Mouse (Mus musculus) mouse trophoblast stem cell (cell line): ENCODE results near the gene Sfxn5.

Experiments used
- in situ Hi-C, 2 experiments: fragments of 300-500 bp; cut with MseI, MboI; formaldehyde crosslinking; loops; 2 replicates in 1 of 2; 3 replicates in 1 of 2; pipeline ENCODE4 v1.15.1; 2025

Sfxn5 gene

DNA sequence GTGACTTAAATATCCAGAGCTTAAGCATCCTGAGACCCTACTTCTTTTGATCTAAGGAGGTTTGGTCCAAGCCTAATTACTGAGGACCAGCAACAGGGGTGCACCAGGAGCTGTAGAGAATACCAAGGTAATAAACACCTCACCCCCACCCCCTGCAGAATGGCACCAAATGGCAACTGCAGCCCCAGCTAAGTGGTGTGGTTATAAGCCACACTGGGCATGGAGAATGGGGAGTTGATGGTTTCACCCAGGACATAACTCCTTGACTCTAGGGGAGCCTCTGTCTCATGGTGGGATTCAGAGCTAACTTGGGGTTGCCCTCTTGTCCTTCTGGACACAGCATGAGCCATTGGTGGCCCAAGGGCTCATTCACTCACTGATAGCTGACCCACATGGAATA is 1.0 kb upstream of the Sfxn5 start:
- in situ Hi-C loops: no loop called here

DNA sequence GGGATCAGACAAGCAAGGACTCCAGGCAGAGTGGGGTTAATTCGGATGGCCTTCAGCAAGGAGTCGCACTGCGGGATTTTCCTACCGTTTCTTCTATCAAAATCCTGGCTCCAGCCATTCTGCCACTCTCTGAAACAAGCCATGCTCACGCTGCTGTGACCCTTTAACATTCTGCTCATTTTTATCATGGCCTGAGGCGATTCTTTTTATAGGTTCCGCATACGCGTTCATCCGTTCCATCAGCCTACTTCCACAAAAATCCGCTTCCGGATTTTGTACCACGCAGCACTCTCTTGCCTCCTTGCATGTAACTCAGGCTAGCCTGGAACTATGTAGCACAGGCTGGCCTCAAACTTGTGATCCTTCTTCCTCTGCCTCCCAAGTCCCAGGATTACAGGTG is 510 bp upstream of the Sfxn5 start:
- in situ Hi-C loops: no loop called here

DNA sequence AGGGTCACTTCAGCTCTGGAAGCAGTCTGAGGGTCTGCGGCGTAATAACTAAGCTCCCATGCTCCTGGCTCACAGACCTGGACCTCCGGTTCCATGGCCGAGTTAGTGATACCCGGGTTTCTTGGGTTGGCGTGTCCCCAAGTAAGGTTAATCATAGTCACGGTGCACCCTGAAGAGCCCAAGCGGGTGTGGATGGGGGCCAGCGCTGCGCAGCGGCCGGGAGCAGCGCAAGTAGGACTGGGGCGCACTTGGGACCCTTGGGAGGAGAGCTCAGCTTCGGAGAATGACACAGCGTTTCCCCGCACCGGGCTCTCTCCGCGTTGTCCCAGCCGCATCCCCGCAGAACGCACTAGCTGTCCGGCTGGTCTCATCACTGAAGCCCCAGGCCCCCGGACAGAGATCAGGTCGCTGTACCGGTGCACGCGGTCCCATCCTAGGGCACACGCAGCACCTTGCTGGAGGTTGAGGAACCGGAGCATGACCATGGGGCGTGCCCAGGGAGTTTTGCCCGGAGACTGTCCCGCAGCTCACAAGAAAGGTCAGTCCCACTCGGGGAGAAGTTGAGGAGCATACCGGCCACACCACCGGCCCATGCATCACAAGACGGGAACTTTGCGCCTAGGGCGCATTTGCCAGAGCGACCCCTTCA is 747 bp downstream of the Sfxn5 start:
- in situ Hi-C loops: no loop called here

DNA sequence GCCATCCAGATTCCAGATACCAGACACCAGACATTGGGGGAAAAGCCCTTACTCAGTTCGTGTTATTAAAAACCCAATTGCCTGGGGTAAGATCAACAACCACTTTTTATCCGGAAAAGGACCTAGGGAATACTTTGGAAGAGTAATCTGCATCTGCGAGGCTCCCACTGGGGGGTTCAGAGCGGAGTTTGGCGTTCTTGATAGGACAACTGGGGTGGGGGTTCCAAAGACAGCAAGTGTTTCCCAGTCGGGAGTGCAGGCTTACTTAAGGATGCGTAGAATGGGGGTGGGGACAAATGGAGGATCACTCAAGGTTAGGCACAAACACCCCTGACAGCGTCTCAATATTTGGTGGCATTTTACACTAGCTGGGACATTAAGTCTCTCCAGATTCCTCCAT is 1.5 kb downstream of the Sfxn5 start:
- in situ Hi-C loops: no loop called here

DNA sequence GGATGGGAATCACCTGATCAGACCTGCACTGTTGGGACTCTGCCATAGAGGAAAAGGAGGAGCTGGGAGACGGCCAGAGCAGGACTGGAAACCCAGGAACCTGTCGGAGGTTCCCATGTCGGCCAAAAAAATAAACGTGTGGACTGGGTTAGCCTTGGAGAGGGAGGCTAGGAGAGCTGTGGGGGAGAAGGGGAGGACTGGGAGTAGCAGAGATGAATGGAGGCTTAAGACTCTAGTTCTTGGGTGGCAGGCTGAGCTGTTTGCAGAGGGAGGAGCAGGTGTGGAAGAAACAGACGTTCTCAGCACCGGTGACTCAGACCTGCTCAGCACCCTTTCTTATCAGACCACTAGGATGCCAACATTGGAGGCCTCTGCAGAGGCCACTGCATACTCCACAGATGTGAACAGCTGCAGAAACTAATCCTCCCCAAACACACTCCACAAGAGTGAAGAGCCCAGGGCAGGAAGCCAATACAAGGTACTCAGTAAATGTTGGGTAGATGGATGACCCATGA is 1.9 kb downstream of the Sfxn5 start:
- in situ Hi-C loops: no loop called here

DNA sequence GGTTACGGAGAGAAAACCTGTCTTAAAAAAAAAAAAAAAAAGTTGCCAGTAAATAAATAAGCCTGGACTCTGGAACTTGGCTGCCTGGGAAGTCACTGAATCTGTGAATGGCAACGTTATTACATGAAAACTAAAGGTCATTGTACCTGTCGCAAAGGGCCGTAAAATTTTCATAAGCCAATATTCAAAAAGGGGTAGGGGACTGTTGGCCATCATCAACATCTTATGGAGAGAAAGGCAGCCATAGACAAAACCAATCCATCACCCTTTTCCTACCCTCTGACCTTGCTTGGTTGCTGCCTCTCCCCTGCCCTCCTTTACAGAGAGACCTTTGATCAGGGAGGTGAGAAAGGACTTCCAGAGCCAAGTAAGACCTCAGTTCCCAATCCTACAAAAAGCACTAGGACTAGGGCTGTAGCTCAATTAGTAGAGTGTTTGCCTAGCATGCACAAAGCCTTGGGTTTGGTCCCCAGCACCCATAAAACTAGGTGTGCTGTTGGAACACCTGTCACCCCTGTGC is 3.5 kb downstream of the Sfxn5 start:
- in situ Hi-C loops: no loop called here

DNA sequence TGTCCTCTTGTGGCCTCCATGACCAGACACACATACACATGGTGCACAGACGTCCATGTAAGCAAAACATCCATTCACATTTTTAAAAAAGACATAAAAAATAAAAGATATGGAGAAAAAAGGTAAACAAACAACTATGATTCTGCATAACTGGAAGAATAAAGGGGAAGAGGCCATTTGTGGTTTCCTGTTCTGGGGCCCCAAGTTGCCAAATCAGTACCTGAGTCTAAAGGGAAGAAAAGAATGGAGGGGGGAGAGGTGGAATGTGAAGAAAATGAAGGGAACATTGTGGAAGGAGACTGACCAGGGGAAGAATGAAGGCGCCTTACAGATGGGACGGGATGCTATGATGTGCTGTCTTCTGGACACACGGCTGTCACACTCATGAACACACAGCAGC is 6.7 kb downstream of the Sfxn5 start:
- in situ Hi-C loops: no loop called here

DNA sequence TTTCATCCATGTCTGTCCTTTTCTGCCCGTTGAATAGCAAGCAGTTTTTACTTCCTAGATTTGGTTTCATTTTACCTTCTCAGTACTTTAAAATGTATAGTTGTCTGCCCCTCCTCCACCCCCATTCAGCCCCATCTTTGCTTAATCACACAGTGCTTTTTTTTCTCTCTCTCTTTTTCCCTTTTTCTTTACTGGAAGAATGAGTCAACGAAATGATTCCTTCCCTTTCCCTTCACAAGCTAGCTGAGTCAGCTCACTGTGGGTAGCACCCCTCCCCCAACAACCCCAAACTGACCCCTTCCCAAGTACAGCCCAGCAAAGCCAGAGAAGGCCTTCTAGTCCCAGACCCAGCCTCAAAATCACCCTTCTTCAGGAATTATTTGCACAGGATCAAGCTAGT is 8.1 kb downstream of the Sfxn5 start:
- in situ Hi-C loops: no loop called here

DNA sequence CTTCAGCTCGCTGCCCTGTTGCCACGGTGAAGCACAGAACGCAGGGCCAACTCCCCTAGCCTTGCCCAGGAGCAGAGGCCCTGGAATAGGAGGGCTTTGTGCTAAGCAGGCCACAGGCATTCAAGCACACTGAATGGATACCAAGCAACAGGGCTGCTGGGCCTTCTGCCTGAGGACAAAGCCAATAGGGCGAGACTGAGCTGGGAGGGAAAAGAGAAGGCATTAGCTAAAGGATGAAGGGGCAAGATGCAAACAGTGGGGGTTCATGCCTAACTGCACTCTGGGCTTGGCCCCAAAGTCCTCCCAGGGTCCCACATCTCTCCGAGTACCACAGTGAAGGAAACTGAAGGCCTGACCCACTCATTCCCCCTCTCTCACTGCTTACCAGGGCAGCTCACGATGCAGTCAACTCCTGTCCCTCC is 12.8 kb downstream of the Sfxn5 start:
- in situ Hi-C loops: no loop called here

DNA sequence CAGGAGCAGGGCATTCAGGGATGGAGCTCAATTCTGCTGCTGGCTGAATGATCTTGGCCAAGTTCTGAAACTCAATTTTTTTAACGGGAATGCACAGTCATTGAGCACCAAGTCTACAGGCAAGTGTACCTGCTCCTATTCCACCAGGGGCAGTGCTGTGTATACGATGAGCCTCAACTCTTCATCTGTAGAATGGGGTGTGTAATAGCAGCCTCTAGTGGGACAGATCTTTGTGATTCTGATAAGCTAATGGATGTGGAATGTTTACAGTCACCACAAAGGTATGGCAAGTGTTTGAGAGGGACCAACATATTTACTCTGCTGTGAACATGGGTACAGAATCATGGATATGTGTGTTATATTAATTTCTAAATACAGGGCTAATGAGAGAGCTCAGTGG is 17.0 kb downstream of the Sfxn5 start:
- in situ Hi-C loops: no loop called here

DNA sequence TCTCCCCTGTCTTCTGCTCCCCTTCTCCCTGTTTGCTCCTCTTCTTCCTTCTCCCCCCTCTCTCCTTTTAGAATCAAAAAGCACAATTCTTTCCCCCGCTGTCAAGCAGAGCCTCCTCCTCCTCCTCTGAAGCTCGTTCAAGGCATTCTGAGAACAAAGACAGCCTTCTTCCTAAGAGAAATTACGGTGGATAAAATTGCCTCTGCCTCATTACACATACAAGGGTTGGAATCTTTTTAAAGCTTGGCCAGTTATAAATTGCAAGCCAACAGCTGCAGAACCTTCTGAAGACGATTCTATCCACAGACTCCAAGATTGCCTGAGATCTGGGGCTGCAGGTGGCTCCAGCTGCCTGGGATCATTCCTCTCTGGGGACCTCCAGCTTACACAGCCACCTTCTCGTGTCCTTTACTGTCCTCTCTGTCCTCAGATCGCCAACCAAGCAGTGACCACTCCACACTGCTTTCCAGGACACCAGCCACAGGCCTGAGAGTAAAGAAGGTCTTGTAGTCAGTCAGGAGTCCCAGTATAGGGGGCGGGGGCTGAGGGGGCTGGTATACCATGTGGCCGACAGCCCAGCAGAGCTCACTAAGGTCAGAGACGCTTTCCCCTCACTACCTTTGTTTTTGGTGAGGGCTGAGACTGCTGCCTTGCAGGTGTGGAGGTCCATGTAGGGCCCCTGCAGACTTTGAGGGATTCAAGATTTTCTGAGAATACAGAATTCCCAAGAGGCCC is 19.0 kb downstream of the Sfxn5 start:
- in situ Hi-C loops: no loop called here

DNA sequence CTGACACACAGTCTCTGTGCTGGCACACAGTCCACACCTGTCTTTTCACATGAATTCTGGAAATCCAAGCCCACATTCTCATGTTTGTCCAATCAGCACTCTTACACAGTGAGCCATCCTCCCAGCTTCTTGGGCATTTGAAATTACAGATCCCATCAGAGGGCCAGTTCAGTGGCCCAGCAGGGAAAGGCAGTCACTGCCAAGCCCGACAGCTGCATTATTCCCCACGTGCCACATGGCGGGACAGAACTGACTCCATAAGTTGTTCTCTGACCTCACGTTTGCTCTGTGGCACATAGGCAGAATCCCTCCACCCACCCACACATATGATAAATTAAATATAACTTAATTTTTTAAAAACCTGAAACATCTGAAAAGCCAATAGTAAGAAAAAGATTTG is 25.3 kb downstream of the Sfxn5 start:
- in situ Hi-C loops: no loop called here

DNA sequence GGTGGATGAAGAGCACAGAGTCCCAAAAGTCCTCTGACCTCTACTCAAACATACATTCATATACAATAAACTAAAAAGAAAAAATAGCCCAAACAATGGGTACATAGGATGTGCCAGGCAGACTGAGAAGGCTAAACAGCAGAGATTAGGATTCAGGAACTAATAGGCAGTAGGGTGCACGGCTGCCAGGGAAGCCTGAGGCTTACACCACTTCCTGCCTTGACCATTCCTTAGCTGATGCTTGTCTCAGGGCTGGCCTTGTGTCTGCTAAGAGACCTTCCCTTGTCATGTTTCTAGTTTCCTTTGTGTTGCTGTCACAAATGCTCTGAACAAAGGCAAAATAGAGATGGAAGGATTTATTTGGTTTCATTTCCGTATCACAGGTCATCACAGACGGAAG is 26.8 kb downstream of the Sfxn5 start:
- in situ Hi-C loops: no loop called here

DNA sequence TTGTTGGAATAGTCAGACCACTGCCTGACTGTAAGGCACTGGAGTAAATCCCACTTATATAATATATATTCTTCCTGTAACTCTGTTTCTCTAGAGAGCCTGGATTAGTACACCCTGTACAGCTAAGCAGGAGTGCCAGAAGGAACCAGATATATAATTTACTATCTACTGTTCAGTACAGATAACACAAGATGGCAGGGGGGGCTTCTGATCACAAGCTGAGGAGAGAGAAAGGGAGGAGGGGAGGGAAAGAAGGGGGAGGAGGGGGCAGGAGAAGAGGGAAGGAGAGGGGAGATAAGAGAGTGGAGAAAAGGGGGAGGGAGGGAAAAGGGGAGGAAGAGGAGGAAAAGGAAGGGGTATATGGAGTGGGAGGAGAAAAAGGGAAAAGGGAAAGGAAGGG is 27.4 kb downstream of the Sfxn5 start:
- in situ Hi-C loops: no loop called here

DNA sequence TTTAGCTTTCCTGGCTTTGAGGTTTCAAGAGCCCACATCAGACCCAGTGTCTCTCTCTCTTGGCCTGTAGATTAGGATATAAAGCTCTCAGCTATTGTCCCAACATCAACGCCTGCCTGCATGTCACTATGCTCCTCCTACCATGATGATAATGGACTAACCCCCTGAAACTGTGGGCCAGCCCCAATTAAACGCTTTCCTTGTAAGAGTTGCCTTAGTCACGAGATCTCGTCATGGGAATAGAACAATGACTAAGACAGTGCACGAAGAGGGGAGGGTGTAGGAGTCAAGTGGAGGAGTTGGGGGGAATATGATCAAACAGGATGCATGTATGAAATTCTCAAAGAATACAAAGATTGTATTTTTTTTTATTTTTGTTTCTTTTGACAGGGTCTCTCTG is 28.3 kb downstream of the Sfxn5 start:
- in situ Hi-C loops: no loop called here

DNA sequence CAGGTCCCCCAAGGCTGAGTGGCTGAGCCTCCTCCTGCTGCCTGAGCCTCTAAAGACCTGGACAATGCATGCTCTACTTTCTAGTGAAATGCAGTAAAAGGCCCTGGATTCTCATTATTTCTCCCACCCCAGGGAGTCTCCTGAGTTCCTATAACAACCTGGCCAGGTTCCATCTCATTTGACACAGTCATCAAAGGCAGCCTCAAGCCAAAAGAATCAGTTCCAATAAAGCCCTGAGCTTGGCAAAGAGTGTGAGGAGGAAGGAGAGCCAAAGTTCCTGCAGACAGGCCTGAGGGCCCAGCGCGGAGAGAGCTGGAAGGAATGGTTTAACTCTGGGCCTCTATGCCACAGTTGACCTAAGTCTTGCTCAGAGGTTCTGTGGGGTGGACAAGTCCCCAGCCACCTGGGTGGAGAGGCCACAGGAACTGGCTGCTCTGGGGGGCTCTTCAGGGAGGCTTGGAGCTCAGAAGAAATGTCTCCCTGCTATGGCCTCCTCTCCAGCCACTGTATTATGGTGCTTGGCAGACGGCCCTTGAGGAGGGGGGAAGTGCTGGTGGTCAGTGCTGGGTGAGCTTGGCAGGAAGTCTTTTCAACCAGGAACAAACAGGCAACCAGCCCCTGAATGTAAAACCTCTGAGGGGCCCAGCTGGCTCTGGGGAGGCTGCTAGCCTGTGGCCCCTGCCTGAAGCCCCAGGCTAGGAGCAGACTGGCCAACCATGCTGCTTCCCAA is 30.7 kb downstream of the Sfxn5 start:
- in situ Hi-C loops: no loop called here

DNA sequence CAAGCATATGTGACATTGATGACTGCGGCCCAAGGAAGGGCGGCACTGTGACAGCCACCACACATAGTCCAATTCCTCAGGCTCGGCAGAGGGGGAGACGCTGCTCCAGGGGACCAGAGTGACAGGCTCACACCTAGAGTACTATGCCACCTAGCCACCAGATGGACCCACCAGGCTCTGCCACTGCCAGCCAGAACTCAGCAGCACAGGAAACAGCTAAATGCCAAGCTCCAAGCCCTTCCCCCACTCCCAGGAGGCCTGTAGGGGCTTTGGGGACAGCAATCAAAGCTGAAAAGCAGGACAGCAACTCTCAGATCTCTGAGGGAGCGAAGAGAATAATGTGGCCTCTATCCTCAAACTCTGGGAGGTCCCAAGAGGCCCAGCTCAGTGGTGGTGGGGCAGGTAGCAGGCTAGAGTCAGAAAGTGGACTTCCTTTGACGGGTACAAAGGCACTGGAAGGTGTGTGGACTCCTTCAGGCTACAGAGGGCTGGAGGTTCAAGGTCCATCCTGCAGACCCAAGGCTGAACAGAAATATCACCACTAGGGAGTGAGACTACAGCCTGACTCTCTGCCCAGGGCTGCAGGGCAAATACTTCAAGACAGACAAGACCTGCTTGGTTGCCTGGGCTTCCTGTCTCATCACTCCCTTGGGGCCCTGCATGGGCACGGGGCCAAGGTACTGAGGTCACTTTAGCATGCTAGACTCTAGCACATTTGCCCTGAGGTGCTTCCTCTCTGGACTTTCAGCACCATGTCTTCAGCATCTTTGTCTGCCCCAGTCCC is 37.6 kb downstream of the Sfxn5 start:
- in situ Hi-C loops: no loop called here

DNA sequence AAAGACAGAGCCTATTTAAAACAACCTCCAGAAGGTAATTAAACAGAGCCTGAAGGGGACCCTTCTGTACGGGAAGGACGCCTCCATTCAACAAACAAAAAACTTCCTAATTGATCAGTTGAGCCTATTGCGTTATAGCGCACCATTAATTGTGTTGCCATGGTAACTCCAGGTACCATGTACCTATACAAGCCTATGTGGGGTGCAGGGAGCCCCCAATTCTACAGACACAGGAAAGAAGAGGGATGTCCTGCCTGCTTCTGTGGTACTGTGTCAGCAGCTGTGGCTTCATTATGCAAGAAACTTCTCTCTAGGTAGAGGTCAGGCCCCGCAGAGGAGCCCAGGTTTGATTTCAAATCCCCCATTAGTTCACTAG is 39.2 kb downstream of the Sfxn5 start:
- in situ Hi-C loops: no loop called here

DNA sequence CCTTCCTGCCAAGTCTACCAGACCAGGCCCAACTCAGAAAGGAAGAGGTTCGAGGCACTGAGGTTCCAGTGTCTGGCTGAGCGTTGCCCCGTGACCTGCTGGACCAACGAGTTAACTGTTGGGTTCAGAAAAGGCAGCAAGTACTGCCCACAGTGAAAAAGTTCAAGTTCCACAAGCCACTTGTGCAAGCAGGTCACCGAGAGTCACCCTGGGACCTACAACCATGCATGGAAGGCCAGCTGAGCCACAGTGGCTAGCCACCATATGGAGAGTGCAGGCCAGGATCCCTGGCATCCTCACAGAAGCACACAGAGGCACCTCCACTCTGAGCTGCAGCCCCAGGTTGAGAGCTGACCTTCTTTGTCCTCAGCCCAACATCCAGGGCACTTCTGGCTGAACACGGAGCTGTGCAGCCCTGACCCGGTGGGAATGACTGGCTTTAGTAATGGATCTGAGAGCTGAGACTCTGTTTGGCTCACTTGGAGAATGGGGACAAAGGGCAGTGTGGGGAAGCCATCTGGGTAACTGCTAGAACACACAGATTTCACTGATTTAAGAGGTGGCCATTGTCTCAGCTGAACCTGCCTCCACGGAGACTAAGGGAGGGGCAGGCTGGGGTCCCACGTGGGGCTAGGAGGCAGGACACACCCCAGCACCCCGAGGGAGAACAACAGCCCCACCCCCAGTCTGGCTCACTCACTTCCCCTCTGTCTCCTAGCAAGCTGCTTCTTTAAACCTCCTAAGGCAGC is 39.8 kb downstream of the Sfxn5 start:
- in situ Hi-C loops: no loop called here

DNA sequence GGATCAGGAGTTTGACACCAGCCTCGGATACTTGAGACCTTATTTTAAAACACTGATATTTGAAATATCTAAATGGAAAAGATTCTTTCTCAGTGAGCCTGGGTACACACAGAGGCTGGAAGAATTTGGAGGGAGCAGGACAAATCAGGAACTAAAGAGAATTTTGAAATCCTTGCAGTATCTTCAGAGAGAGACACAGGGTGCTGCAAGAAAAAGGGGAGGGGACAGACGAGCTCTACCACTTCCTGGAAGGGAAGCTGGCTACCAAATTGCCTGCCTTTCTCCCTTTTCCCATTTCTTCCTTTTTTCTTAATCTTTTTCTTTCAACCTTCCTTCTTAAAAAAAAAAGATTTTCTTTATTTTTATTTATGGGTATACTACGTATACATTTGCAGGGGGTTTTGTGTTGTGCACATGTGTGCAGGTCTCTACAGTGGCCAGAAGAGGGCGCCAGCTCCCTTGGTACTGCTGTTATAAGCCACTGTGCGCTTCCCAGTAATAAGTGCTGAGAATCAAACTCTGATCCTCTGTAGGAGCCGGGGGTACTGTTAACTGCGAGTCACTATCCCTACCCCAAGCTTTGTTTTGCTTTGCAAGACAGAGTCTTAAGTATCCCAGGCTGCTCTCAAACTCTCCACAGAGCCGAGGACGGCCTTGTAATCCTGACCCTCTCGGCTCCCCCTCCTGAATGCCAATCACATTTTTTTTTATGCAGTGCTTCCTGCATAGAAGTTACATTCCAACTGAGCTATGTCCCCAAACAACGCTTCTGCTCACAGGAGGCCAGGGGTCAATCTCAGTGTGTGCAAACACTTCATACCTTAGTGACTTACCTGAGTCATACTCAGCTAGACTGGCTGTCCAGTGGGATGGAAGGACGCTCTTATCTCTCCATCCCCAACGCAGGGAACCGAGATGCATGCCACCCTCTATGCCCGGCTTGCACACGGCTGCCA is 42.1 kb downstream of the Sfxn5 start:
- in situ Hi-C loops: no loop called here
